Mouse (Mus musculus) megakaryocyte, embryonic 14.5 days (primary cell): ENCODE measurements around the gene Gm12216. TPM values are rescaled to one million over a fixed set of nuclear protein-coding genes. Genes with fewer than 3 reads are reported as not detected.
A peak's percentile ranks its signal among the peaks of the same experiment; 100 is the strongest.

Experiments
- H3K27me3 ChIP-seq: replicated peaks from 2 replicates; pipeline ENCODE3; 2012; ENCODE audit warnings: inconsistent platforms
- H3K36me3 ChIP-seq: replicated peaks from 2 replicates; pipeline ENCODE3; 2012; ENCODE audit warnings: low read length, inconsistent platforms, mixed read lengths
- H3K4me1 ChIP-seq: 2 replicates; pipeline ENCODE4 v1.6.1; 2012; ENCODE audit warnings: inconsistent platforms
- H3K4me3 ChIP-seq: replicated peaks from 2 replicates; pipeline ENCODE3; 2012; ENCODE audit warnings: moderate library complexity, mild to moderate bottlenecking, inconsistent platforms
- H3K9me3 ChIP-seq: 2 replicates; pipeline ENCODE4 v1.6.1; 2012; ENCODE audit warnings: inconsistent platforms
- FLI1 ChIP-seq: IDR thresholded peaks from 2 replicates; pipeline ENCODE4 v1.6.1; 2012; ENCODE audit warnings: low read length, inconsistent platforms, mixed read lengths
- GATA1 ChIP-seq: IDR thresholded peaks from 3 replicates; pipeline ENCODE4 v1.6.1; 2012; ENCODE audit warnings: mixed read lengths, low read length, inconsistent platforms, borderline replicate concordance
- polyA plus RNA-seq: library from polyadenylated mRNA; stranded (reverse); fragments of >175 nt; gene quantifications from 2 replicates; pipeline ENCODE4 v1.2.3, GENCODE M21; 2012; ENCODE audit warnings: low replicate concordance; ENCODE audit not compliant: insufficient read depth

Gene Gm12216
- polyA plus RNA-seq, 1 experiment, result not detected

DNA sequence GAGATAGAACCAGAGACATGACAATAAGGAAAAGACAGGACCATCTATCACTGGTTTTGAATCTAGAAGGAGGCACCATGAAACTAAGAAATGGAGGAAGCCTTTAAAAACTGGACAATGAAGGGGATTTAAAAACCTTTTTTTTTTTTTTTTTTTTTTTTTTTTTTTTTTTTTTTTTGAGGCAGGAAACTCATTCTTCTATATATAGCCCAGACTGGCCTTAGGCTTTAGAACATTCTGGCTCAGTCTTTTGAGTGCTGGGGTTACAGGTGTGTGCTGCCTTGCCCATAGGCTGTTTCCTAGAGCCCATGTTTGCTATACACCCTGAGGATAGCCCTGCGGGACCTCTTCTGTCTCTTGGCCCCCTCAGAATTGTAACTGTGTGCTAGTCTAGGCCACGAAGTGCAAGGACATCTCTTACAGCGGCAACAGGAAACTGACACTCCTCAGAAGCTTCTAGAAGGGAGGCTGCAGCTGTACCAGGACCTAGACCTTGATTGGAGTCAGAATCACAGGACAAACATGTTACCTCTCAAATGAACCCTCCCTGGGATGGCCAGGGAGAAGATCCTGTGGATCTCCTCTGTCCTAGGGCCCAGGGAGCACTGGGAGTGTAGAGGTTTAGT, 73.6 kb downstream of the Gm12216 start:
- peaks cover 5% of the 10 kb centered on the region for H3K9me3 ChIP-seq
- H3K4me1 ChIP-seq, result peaks cover 55% of the 10 kb centered on the region
- TF ChIP-seq FLI1 (no peak), GATA1 (no peak)
- H3K36me3 ChIP-seq, result peaks cover 18% of the 10 kb centered on the region
- H3K27me3 ChIP-seq, result no peaks in the 10 kb centered on the region
- H3K4me3 ChIP-seq, result no peak overlapping the region

DNA sequence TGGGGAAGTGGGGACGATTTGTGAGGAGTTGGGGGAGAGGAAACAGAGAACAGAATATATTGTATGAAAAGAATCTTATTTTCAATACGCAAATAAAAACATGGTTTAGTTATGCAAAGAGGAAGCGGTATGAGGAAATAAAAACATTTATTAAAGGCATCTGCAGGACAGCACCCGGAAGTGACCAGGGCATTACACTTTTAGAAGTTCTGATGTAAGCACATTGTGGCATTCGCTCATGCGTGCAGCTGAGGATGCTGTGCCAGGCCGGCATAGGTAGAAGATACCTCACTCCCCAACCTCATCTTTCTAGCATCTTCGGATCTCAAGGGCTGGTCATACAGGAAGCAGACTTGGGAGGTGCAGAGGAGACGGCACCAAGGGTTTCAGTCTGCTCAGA, 75.8 kb downstream of the Gm12216 start:
- peaks cover 31% of the 10 kb centered on the region for H3K36me3 ChIP-seq
- peaks cover 52% of the 10 kb centered on the region for H3K4me1 ChIP-seq
- no peaks in the 10 kb centered on the region for H3K9me3 ChIP-seq
- H3K4me3 ChIP-seq, result no peak overlapping the region
- no peak for TF ChIP-seq FLI1
- TF ChIP-seq GATA1, result no peak
- no peaks in the 10 kb centered on the region for H3K27me3 ChIP-seq

DNA sequence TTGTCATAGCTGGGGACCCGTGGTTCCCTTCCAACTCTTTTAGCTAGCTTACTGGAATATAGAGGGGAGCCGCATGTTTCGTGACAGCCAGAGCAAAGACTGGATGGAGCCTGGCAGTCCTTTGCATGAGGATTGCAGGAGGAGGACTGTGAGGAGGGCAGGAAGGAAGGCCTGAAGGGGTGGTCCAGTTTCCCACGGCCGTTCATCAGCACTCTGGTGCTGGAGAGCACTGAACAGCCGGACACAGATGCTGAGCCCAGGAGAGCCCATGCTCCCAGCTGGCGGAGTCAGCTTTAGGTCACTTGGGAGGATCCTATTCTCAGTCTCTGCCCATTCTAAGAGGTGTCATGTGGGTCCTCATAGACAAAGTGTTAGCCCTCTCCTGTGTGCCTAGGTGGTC, 77.1 kb downstream of the Gm12216 start:
- Histone ChIP-seq H3K36me3 (peaks cover 45% of the 10 kb centered on the region), H3K27me3 (no peaks in the 10 kb centered on the region), H3K9me3 (no peaks in the 10 kb centered on the region), H3K4me3 (no peak overlapping the region), H3K4me1 (peaks cover 49% of the 10 kb centered on the region)
- TF ChIP-seq FLI1 (no peak), GATA1 (no peak)

DNA sequence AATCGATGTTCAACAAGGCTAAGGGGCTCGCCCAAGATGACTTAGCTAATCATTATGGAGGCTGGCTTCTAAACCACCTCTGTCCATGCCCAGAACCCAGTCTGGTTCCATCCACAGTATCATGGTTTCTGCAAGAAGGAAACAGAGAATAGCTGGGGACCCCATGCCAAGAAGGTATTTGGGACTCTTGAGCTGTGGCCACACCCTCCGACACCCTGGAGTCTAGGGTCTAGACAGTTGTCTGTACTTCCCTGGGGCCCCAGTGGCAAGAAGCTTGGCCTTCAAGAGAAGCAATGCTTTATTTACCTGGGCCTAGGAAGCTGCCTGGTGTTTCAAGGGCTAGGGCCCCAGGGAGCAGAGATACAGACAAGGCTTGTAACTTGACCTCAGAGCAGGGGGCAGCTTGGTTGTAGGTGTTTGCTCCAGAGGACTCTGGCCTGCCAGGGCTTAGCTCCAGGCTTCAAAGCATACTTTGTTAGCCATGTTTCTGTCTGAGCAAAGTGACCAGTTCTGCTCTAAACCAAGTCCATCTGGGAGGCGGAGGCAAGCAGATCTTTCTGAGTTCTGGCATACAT, 77.8 kb downstream of the Gm12216 start:
- H3K9me3 ChIP-seq, result no peaks in the 10 kb centered on the region
- no peak overlapping the region for H3K4me3 ChIP-seq
- no peak for TF ChIP-seq GATA1
- no peak for TF ChIP-seq FLI1
- H3K27me3 ChIP-seq, result no peaks in the 10 kb centered on the region
- H3K4me1 ChIP-seq, result peaks cover 42% of the 10 kb centered on the region
- peaks cover 51% of the 10 kb centered on the region for H3K36me3 ChIP-seq

DNA sequence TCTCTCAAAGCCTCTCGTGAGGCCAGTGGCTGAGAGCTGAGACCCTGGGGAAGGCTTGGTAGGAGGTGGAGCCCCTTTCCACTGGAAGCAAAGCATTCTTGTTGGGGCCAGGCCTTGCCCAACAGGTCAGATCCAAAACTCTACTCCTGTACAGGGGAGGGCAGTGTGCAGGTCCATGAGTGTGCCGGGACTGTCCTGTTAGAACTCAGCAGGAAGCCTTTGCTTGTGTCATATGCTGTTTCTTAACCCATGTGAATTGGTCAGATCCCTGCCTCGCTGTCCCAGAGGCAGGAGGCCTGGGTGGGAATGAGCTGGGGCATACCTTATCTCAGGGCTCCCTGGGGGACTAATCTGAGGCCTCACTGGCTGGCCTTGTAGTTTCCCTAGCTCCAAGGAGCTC, 78.8 kb downstream of the Gm12216 start:
- Histone ChIP-seq H3K27me3 (no peaks in the 10 kb centered on the region), H3K4me1 (peaks cover 32% of the 10 kb centered on the region), H3K9me3 (no peaks in the 10 kb centered on the region), H3K4me3 (no peak overlapping the region), H3K36me3 (peaks cover 62% of the 10 kb centered on the region)
- TF ChIP-seq FLI1, result no peak
- no peak for TF ChIP-seq GATA1

DNA sequence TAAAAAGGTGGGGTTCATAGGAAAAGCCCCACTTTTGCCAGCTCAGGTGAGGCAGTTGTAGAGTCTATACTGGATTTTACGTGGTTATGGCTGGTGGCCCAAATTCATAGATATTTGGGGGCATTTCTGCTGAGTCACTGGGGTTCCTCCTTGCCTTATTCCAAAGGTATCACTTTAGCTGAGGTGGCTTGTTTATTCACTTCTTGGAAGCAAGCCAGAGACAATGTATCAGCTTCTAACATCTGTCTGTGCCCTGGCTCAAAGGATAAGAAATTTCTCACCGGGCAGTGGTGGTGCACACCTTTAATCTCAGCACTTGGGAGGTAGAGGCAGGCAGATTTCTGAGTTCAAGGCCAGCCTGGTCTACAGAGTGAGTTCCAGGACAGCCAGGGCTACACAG, 79.2 kb downstream of the Gm12216 start:
- Histone ChIP-seq H3K4me1 (peaks cover 32% of the 10 kb centered on the region), H3K27me3 (no peaks in the 10 kb centered on the region), H3K9me3 (no peaks in the 10 kb centered on the region), H3K4me3 (no peak overlapping the region), H3K36me3 (peaks cover 66% of the 10 kb centered on the region)
- no peak for TF ChIP-seq GATA1
- no peak for TF ChIP-seq FLI1

DNA sequence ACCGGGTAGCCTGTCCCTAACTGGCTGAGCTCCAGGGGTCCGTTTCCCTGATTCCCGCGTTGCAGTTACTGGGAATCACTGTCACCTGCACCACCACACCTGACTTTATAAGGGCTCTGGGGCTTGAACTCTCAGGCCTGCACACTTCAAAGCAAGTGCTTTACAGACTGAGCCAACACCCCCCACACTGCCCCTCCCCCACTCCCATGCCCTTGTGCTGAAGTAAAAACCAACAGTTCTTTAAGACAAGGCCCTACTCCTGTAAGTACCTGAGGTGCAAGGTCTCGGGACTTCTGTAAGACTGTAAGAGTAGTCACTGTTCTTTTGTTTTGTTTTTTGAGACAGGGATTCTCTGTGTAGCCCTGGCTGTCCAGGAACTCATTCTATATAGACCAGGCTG, 80.6 kb downstream of the Gm12216 start:
- H3K4me3 ChIP-seq, result no peak overlapping the region
- no peaks in the 10 kb centered on the region for H3K27me3 ChIP-seq
- peaks cover 39% of the 10 kb centered on the region for H3K4me1 ChIP-seq
- no peak for TF ChIP-seq FLI1
- TF ChIP-seq GATA1, result no peak
- peaks cover 80% of the 10 kb centered on the region for H3K36me3 ChIP-seq
- H3K9me3 ChIP-seq, result no peaks in the 10 kb centered on the region

DNA sequence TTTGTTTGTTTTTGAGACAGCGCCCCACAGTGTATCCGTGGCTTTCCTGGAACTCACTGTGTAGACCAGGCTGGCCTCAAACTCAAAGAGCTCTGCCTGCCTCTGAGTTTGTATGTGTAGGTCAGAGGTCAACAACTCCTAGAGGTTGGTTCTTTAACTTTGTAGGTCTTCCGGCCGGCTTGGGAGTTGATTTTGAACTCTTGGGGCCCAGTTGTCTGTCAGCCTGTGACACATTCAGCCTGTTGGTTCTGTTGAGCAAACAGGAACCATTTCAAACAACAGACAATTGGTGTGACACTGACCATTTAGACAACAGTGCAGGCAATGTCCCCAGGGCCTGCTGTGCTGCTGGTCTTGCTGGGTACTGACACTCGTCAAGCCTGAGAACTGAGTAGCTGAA, 81.3 kb downstream of the Gm12216 start:
- Histone ChIP-seq H3K27me3 (no peaks in the 10 kb centered on the region), H3K4me1 (peaks cover 44% of the 10 kb centered on the region), H3K4me3 (no peak overlapping the region), H3K36me3 (peaks cover 87% of the 10 kb centered on the region), H3K9me3 (no peaks in the 10 kb centered on the region)
- TF ChIP-seq GATA1 (no peak), FLI1 (no peak)

DNA sequence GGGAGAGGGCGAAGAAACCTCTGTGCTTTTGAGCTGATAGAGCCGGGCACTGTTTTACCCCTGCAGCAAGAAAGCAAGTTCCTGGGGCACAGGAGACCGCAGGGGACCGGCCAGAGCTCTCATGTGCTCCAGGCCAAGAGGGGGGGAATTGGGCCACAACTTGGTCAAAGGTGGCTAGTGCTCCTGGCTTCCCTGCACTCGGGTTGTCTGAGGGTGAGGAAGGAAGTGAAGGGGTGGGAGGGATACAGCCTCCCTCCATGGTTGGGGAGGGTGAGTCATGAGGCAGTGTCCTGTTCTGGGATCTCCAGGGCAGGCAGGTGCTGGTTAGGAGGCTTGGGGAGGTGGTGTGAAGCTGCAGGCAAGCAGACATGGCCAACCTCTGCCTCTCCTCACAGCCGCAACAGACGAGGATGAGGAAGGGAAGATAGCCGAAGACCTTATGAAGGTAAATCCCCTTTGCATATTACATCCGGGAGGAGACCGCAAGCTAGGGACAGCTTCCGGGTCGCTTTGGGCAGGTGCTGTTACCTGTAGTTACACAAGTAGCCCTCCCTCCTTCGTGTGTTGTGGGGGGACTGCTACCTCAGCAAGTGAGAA, 84.3 kb downstream of the Gm12216 start:
- H3K27me3 ChIP-seq, result no peaks in the 10 kb centered on the region
- H3K4me1 ChIP-seq, result peaks cover 69% of the 10 kb centered on the region
- no peak overlapping the region for H3K4me3 ChIP-seq
- peaks cover 82% of the 10 kb centered on the region for H3K36me3 ChIP-seq
- H3K9me3 ChIP-seq, result no peaks in the 10 kb centered on the region
- no peak for TF ChIP-seq GATA1
- TF ChIP-seq FLI1, result no peak

DNA sequence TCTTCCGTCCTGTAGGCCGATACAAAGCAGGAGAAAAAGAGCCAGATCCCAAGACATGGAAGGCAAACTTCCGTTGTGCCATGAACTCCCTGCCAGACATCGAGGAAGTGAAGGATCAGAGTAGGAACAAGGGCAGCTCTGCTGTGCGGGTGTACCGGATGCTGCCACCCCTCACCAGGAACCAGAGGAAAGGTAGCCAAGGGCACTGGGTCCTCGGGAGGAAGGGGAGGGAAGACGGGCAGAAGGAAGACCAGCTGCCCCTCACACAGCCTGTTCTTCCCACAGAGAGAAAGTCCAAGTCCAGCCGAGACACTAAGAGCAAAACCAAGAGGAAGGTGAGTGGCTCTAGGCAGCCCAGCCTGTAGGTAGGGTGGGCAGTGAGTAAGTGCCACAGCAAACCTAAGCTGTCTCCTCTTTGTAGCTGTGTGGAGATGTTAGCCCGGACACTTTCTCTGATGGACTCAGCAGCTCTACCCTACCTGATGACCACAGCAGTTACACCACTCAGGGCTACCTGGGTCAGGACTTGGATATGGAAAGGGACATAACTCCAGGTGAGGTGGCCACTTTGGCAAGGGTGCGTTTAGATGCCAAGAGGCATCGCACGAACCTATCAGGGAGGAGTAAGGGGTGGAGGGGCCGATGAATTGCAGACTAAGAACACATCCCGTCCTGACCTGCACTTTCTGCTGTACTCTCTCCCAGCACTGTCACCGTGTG, 85.3 kb downstream of the Gm12216 start:
- Histone ChIP-seq H3K9me3 (no peaks in the 10 kb centered on the region), H3K36me3 (peaks cover 72% of the 10 kb centered on the region)

More for the DNA sequence above, 85.3 kb downstream of the Gm12216 start:
- TF ChIP-seq FLI1 (no peak), GATA1 (no peak)
- Histone ChIP-seq H3K4me3 (peak overlapping the region; percentile 52), H3K27me3 (no peaks in the 10 kb centered on the region), H3K4me1 (peaks cover 69% of the 10 kb centered on the region)
